Mouse (Mus musculus) forebrain, embryonic 14.5 days (tissue): ENCODE data around the gene Stk38l. TPM values are rescaled to one million over a fixed set of nuclear protein-coding genes. Genes with fewer than 3 reads are reported as not detected.
"Not testable (repeated sequence)": the region's sequence is repeated elsewhere in the genome, so short reads cannot be mapped to it uniquely, and the experiment has no call there.

Experiments used
- ATAC-seq: fragments of 200-750 bp; cut with Nextera tagmentation; 2 replicates; pipeline ENCODE4 v1.8.0; 2017; ENCODE audit warnings: mild to moderate bottlenecking, moderate library complexity
- DNase-seq: peaks from one replicate; pipeline ENCODE4 v3.0.0-alpha.2; 2015; ENCODE audit warnings: low spot score
- H3K27ac ChIP-seq: fragments of 300-500 bp; sonication (generic); 2 replicates; pipeline ENCODE4 v1.5.1; 2014; ENCODE audit warnings: low read depth, mild to moderate bottlenecking, control low read depth, low read length, moderate library complexity
- H3K27me3 ChIP-seq: fragments of 300-500 bp; sonication (generic); replicated peaks from 2 replicates; pipeline ENCODE4 v1.6.1; 2014; ENCODE audit warnings: low read length, control low read depth, mixed read lengths; ENCODE audit not compliant: control insufficient read depth, insufficient read depth
- H3K36me3 ChIP-seq: fragments of 300-500 bp; sonication (generic); 2 replicates; pipeline ENCODE4 v1.6.1; 2014; ENCODE audit warnings: low read length, control low read depth; ENCODE audit not compliant: control insufficient read depth, insufficient read depth
- H3K4me1 ChIP-seq: fragments of 300-500 bp; sonication (generic); 2 replicates; pipeline ENCODE4 v1.6.1; 2014; ENCODE audit warnings: antibody characterized with exemption, low read length, control low read depth; ENCODE audit not compliant: control insufficient read depth, insufficient read depth
- H3K4me2 ChIP-seq: fragments of 300-500 bp; sonication (generic); 2 replicates; pipeline ENCODE4 v1.6.1; 2014; ENCODE audit warnings: mild to moderate bottlenecking, control low read depth, low read length
- H3K4me3 ChIP-seq: fragments of 300-500 bp; sonication (generic); 2 replicates; pipeline ENCODE4 v1.5.1; 2014; ENCODE audit warnings: low read depth, low read length, control low read depth
- H3K9ac ChIP-seq: fragments of 300-500 bp; sonication (generic); 2 replicates; pipeline ENCODE4 v1.6.1; 2014; ENCODE audit warnings: mild to moderate bottlenecking, low read length, control low read depth, moderate library complexity
- H3K9me3 ChIP-seq: fragments of 300-500 bp; sonication (generic); replicated peaks from 2 replicates; pipeline ENCODE4 v1.6.1; 2016; ENCODE audit warnings: low read length, control low read depth, mixed read lengths; ENCODE audit not compliant: control insufficient read depth
- WGBS: fragments of 180-500 bp; shearing (Covaris S2); extraction: QIAGEN DNeasy Blood & Tissue Kit; methylation state at CpG from one replicate; pipeline ENCODE4 v1.1.7; 2014; 5-methylcytosine and 5-hydroxymethylcytosine counted together
- polyA plus RNA-seq: library from polyadenylated mRNA; unstranded; fragments of >200 nt; fragmentation: Nextera tagmentation; extraction: Ambion mirVana; gene quantifications from 2 replicates; pipeline ENCODE4 v1.2.1, GENCODE M21; 2014

Stk38l gene
- polyA plus RNA-seq, 1 experiment from 2014 or later: 13.5 TPM

DNA sequence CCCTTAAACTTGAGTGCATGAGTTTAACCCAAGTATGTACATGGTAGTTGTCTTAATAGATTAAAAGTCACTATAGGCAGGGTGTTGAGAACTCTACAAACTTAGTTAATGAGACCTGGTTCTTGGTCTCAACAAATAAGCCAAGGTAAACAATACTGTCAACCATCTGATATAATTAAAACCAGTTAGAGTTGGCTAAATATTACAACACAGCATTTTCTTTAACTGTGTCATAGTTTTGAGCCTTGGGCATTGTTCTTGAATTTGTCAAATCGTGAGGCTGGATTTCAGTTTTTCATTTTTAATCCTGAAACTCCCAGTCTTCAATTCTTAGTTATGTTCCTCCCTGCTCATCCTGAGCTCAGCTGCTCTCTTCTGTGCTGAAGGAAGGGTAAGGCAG, 6.2 kb downstream of the Stk38l start:
- H3K4me2 ChIP-seq: no peak overlapping the region
- H3K27me3 ChIP-seq: no peaks in the 10 kb centered on the region
- no peak overlapping the region for H3K4me3 ChIP-seq
- H3K9me3 ChIP-seq: no peaks in the 10 kb centered on the region
- H3K4me1 ChIP-seq: 0 out of 2 replicates have a peak, but pooled peaks cover 5% of the 10 kb centered on the region
- WGBS: 83% methylated on average over 1 of the region's 1 CpGs
- no peak overlapping the region for H3K9ac ChIP-seq
- ATAC-seq (no peak), DNase-seq (no peak)
- no peak overlapping the region for H3K27ac ChIP-seq
- no peaks in the 10 kb centered on the region for H3K36me3 ChIP-seq

DNA sequence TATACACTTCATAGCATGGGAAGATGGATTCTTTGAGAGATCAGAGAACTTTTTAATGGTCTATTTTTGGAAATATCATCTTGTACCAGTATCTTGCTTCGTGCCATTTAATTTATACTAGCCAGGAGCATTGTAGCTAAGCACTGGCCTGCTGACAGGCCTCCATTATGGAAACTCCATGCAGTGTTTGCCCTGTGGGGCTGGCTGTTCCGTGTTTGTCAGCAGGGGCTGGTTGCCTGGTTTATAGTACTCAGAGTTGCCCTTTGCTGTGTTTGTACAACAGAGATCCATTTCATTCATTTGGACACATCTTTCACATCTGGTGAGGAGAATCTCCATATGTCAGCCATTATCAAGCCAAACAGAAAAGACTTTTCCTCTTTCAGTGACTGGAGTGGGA, 6.9 kb downstream of the Stk38l start:
- 58% methylated on average over 2 of the region's 2 CpGs for WGBS
- no peak for DNase-seq

DNA sequence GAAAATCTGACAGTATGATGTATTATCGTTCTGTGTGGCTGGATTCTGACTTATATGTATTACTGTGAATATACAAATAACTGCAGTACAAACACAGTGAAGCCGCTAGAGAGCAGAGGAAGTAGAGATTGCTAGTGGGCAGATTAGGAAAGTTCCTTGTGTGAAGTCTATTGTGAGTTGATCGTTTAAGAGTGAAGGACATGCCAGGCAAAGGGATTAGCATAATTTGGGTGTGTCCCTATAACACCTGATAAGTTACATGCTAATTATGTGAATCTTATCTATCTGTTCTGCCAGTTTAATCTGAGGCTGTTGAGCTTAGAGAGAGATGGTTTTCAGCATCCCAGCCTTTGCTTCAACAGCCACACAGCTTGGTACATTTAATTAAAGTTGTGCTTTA, 7.4 kb downstream of the Stk38l start:
- H3K27ac ChIP-seq: no peak overlapping the region

More for the DNA sequence above, 6.9 kb downstream of the Stk38l start:
- Histone ChIP-seq H3K4me2 (no peak overlapping the region), H3K27ac (no peak overlapping the region), H3K4me1 (0 out of 2 replicates have a peak, but pooled peaks cover 2% of the 10 kb centered on the region), H3K4me3 (no peak overlapping the region), H3K9me3 (no peaks in the 10 kb centered on the region), H3K27me3 (no peaks in the 10 kb centered on the region), H3K36me3 (no peaks in the 10 kb centered on the region), H3K9ac (no peak overlapping the region)
- no peak for ATAC-seq

DNA sequence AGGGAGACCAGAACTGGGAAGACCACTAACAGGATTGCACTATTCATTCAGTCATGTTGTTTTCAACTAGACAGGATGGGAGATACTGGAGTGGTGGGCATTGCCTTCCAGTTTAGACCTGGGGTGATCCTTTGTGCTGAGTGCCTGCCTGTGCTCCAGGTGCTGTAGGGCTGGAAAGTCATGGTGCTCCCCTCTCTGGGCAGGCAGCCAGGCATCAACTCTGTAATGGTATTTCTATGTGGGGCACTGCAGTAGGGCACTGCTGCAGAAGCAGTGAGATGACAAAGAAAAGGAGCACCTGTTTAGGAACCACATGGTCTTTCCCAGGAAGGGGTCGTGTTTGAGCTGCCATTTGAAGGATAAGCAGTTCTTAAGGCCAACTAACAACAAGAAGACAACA, 7.9 kb downstream of the Stk38l start:
- no peaks in the 10 kb centered on the region for H3K27me3 ChIP-seq
- DNase-seq: no peak
- no peak overlapping the region for H3K27ac ChIP-seq
- H3K36me3 ChIP-seq: no peaks in the 10 kb centered on the region
- no peak overlapping the region for H3K9ac ChIP-seq
- no peak for ATAC-seq
- no peak overlapping the region for H3K4me3 ChIP-seq
- 29% methylated on average over 1 of the region's 1 CpGs for WGBS
- no peaks in the 10 kb centered on the region for H3K9me3 ChIP-seq
- no peaks in the 10 kb centered on the region for H3K4me1 ChIP-seq
- H3K4me2 ChIP-seq: no peak overlapping the region

More for the DNA sequence above, 7.4 kb downstream of the Stk38l start:
- ATAC-seq (no peak), DNase-seq (no peak)
- Histone ChIP-seq H3K9me3 (no peaks in the 10 kb centered on the region), H3K36me3 (no peaks in the 10 kb centered on the region), H3K4me1 (no peaks in the 10 kb centered on the region), H3K4me3 (no peak overlapping the region), H3K27me3 (no peaks in the 10 kb centered on the region), H3K4me2 (no peak overlapping the region), H3K9ac (no peak overlapping the region)
- 58% methylated on average over 3 of the region's 3 CpGs for WGBS

DNA sequence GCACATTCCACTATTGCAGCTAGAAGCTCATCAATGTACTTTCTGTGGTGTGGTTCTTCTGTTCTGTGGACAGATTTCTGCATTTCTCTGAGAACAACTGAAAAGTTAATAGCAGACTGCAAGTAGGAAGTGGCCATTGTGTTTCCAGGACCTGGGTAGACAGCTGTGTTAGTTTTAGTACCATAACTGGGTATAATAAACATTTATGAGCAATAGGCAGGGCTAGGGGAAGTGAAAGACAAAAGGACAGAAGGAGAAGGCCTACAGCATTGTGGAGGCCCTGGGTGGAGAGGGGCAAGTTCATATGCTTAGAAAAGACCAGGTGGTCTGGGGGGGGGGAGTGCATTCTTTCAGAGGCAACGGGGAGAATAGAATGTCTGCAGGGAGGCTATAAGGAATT, 8.8 kb downstream of the Stk38l start:
- no peaks in the 10 kb centered on the region for H3K9me3 ChIP-seq
- no peak overlapping the region for H3K4me3 ChIP-seq
- ATAC-seq: no peak
- no peak overlapping the region for H3K4me2 ChIP-seq
- H3K9ac ChIP-seq: no peak overlapping the region
- H3K27ac ChIP-seq: no peak overlapping the region
- no peaks in the 10 kb centered on the region for H3K27me3 ChIP-seq
- DNase-seq: no peak
- no peaks in the 10 kb centered on the region for H3K36me3 ChIP-seq
- WGBS: 100% methylated on average over 1 of the region's 1 CpGs
- no peaks in the 10 kb centered on the region for H3K4me1 ChIP-seq

DNA sequence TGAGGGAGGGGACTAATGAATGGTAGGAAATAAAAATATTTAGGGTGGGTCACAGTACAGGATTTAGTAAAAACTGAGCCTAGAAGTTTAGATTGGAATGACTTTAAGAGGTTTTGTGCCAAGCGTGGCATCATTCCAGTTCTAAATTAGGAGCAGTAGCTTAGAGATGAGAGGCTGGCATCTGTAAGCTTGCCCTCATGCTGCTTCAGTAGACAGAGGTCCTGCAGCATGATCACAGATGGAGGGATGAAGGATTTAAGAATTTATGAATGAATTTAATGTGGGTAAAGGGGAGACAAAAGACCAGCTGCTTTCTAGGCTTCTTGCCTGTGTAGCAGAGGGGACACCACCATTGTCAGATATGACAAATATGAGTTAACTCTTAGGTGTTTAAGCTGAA, 14.1 kb downstream of the Stk38l start:
- Histone ChIP-seq H3K9me3 (no peaks in the 10 kb centered on the region), H3K4me2 (no peak overlapping the region), H3K27me3 (no peaks in the 10 kb centered on the region), H3K9ac (no peak overlapping the region), H3K4me1 (no peaks in the 10 kb centered on the region), H3K27ac (no peak overlapping the region), H3K4me3 (no peak overlapping the region), H3K36me3 (no peaks in the 10 kb centered on the region)
- ATAC-seq (peak; percentile 32; the same call in 1 of the 2 replicates), DNase-seq (peak; percentile 60)
- 83% methylated on average over 1 of the region's 1 CpGs for WGBS

DNA sequence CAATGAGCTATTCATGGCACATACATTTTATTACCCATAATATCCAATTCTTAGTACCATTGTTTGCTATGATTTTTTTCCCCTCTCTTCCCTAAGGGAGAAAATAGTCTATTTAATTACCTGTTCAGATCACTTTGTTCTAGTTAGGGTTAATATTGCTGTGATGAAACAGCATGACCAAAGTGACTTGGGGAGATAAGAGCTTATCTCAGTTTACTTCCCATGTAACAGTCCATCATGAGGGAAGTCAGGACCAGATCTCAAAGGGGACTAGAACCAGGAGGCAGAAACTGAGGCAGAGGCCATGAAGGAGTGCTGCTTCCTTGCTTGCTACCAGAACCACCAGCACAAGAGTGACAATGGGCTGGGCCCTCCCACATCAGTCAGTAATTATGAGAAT, 15.9 kb downstream of the Stk38l start:
- no peaks in the 10 kb centered on the region for H3K36me3 ChIP-seq
- no peak overlapping the region for H3K27ac ChIP-seq
- H3K9me3 ChIP-seq: no peaks in the 10 kb centered on the region
- H3K27me3 ChIP-seq: no peaks in the 10 kb centered on the region
- H3K4me3 ChIP-seq: no peak overlapping the region
- no peak overlapping the region for H3K4me2 ChIP-seq
- H3K9ac ChIP-seq: no peak overlapping the region
- no peaks in the 10 kb centered on the region for H3K4me1 ChIP-seq
- DNase-seq (no peak), ATAC-seq (no peak)

DNA sequence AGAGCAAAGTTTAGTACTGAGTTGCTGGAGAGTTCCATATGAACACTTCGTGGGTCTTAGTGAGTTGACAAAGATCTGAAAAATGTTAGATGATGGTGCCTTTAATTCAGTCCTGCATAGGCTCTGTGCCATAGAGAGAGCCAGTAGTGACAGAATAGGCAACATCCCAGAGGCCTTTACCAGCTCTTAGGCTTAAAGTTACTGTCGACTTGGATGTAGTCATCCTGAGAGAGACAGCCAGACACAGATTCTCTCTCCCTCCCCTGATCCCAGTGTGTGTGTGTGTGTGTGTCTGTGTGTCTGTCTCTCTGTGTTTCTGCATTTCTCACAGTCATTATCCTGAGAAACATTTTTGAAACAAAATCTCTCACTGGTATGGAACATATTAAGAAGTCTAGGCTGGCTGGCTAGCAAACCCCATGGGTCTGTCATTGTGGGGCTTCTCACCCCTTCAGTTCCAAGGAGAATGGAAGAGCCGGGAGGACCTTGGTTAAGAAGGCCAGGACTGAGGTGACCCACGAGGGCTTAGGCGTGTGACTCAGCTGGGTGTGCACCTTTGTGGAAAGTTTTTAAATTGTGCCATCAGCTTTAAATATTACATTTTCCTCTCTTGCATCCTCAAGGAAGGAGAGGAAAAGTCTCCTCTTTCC, 17.3 kb downstream of the Stk38l start:
- no peak for ATAC-seq
- H3K27ac ChIP-seq: no peak overlapping the region
- no peaks in the 10 kb centered on the region for H3K4me1 ChIP-seq
- H3K4me2 ChIP-seq: no peak overlapping the region
- no peaks in the 10 kb centered on the region for H3K9me3 ChIP-seq
- no peak overlapping the region for H3K4me3 ChIP-seq
- H3K36me3 ChIP-seq: no peaks in the 10 kb centered on the region
- no peak overlapping the region for H3K9ac ChIP-seq
- H3K27me3 ChIP-seq: no peaks in the 10 kb centered on the region
- WGBS: 87% methylated on average over 5 of the region's 5 CpGs
- DNase-seq: no peak

DNA sequence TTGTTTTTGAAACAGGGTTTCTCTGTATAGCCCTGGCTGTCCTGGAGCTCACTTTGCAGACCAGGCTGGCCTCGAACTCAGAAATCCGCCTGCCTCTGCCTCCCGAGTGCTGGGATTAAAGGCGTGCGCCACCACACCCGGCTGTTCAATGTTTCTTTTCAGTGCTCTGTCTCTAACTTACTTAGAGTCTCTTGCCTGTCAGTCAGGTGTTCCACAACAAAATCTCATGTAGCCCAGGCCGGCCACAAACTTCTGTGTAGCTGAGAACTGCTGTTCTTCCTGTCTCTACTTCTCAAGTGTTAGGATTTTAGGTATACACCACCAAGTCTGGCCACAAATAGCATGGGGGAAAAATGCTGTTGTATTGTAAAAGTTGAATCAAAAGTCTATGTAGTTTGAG, 19.5 kb downstream of the Stk38l start:
- 91% methylated on average over 7 of the region's 7 CpGs for WGBS
- not testable (repeated sequence) for DNase-seq

More for the DNA sequence above, 19.5 kb downstream of the Stk38l start:
- H3K27ac ChIP-seq, H3K4me2 ChIP-seq, H3K9ac ChIP-seq, H3K9me3 ChIP-seq, ATAC-seq, H3K4me1 ChIP-seq, H3K27me3 ChIP-seq, H3K36me3 ChIP-seq, H3K4me3 ChIP-seq: not testable (repeated sequence)
